Mouse (Mus musculus): Measurements from ENCODE around the gene Tenm2. TPM values are rescaled to one million over a fixed set of nuclear protein-coding genes. Genes with fewer than 3 reads are reported as not detected.

Tenm2 gene
- total RNA-seq (2015; ENCODE audit: low replicate concordance) (not detected in 2 replicates), total RNA-seq (2017; ENCODE audit: low replicate concordance) (not detected in 2 replicates)

DNA sequence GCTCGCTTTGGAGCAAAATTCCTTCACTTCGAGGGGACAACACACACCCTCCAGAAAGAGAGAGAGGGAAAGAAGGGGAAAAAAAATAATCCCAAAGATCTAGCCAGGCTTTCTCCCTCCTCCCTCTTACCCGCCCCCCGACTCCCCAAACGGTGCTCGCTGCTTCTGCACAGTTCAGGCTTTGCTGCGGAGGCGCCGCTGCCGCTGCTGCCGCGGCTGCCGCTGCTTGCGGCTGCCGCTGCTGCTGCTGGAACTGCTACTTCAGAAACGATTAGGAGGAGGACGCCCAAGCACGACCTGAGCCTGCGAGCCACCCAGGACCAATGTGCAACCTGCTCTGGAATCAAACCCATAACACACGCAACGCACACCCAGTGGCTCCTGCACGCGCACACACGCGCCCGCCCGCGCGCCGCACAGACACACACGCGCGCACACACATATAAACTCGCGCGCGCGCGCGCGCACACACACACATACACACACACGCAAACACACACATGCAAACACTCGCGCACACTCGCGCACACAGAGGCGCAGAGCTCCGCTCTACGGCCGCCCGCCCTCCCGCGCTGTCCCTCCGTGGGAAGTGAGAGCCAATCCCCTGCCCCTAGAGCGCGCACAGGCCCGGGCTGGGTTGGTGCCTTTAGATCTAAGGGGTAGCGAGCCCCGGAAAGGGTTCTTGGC is at the start of gene Tenm2:
TSS of gene Tenm2 (minus strand) at position 51 of the 687 bp plus-strand sequence.
- ATAC-seq (replicated peaks; ENCODE audit: low FRiP score, poor library complexity, severe bottlenecking): no peak

DNA sequence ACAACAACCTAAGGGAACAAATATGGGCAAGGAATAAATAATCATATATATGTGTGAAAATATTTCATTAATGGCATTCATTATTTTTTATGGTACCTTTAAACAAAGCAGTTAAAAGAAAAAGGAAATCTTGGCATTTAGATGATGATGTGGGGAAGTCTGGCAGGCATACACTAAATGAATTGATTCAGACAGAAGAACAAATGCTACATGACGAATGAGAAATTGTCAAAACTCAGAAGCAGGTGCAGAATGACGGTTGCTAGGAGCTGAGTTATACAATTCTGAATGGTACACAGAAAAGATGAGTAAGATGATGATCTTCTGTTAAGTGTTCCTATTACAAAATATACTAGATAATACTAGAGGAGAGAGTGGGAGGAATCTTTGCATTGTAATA is 49.4 kb upstream of the Tenm2 start:
- ATAC-seq (replicated peaks; ENCODE audit: low FRiP score, poor library complexity, severe bottlenecking): no peak

- no peak for ATAC-seq (replicated peaks; ENCODE audit: low FRiP score, poor library complexity, severe bottlenecking)
Measured at GRCm38 (mm10) chr11:37248796-37249195, 13.0 kb upstream of the Tenm2 start.

- ATAC-seq (replicated peaks; ENCODE audit: low FRiP score, poor library complexity, severe bottlenecking): no peak
Measured at GRCm38 (mm10) chr11:37237096-37237725, 1.4 kb upstream of the Tenm2 start.

- ATAC-seq (replicated peaks; ENCODE audit: low FRiP score, poor library complexity, severe bottlenecking): no peak
Measured at GRCm38 (mm10) chr11:37236601-37237083, 878 bp upstream of the Tenm2 start.

DNA sequence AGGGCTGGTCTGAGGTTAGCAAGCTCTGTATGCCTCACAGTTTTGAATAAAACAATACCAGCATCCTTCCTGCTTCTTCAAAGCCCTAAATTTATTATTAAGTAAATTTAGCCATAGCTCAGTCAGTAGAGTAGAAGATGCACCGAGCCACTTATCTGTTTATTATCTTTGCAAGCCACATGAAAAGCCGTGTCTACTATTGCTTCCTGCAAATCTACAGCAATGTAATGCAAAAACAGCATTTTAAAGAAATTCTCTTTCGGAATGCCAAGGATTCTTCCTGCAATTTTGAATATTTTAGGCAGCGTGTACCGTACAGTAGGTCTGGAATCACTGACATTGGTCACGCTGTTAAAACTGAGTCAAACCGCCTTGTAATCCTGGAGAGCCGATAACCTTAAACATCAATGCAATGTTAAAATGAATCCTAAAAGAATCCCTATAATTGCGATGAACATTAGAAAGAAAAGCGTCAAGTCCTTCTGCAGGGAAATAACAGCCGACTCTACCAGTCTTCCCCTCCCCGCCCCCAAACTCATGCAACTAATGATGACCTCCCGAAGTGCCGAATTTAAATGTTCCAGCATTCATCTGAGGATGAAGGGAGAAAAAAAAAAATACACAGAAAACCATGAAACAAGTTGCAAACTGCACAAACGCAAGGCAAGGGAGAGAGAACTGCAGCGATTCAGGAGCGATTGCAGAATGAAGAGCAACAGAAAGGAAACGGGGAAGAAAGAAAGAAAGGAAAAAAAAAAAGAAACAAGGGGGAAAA is 556 bp downstream of the Tenm2 start:
- ATAC-seq (replicated peaks; ENCODE audit: low FRiP score, poor library complexity, severe bottlenecking): no peak

DNA sequence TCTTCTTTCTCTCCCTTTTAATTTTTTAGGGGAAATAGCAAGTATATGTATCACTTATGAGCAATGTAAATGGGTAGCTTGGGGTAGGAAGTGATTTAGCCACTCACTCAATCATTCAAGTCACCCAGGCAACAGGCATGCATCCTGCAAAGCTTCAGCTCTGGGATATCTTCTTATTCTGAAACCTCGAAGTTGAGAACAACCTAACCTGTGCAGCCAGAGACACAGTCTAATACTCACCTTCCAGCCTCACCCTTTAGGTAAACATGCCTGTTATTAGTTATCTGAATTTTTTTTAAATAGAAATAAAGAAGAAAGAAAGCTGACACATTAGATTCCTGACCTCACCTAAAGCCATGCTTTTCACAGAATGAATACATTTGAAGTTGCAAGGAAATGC is 8.4 kb downstream of the Tenm2 start:
- ATAC-seq (replicated peaks; ENCODE audit: low FRiP score, poor library complexity, severe bottlenecking): no peak

GRCm38 (mm10) chr11:37226943-37227342 is 8.8 kb downstream of the Tenm2 start:
- ATAC-seq (replicated peaks; ENCODE audit: low FRiP score, poor library complexity, severe bottlenecking): no peak

DNA sequence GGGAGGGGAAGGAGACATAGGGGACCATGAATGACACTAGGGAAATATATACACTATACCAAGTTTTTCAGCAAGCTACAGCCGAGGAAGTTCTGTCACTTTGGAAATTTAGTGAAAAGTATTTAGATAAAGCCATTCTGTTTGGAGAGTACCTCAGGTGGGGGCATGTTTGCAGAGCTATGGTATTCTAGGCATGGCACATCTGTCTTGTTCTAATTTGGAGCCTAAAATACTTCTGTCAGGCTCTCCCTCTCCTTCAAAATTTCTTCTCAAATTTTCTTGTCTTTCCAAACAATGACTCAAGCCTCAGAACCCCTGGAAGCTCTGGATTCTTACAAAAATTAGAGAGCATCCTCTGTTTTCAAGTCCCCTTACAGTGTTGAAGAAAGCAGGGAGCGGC is 13.0 kb downstream of the Tenm2 start:
- ATAC-seq (replicated peaks; ENCODE audit: low FRiP score, poor library complexity, severe bottlenecking): no peak

- no peak for ATAC-seq (replicated peaks; ENCODE audit: low FRiP score, poor library complexity, severe bottlenecking)
Measured at GRCm38 (mm10) chr11:37222056-37222455, 13.7 kb downstream of the Tenm2 start.

DNA sequence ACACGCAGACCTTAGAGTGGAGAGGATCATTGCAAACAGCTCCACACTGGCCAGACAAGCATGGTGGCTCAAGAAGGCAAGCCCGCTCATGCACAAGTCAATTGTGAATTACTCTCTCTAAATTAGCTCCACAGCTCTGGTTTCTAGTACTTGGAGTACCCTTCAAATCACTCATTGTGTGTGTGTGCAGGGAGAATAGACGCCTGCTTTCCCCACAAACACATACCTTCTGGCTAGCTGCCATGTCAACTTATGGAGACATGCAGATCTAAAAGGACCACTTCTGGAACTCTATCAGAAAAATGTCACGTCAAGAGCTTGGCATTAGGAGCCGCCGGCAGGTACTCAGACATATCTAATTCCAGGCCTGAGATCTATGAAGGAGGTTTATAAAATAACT is 14.8 kb downstream of the Tenm2 start:
- ATAC-seq (replicated peaks; ENCODE audit: low FRiP score, poor library complexity, severe bottlenecking): no peak

DNA sequence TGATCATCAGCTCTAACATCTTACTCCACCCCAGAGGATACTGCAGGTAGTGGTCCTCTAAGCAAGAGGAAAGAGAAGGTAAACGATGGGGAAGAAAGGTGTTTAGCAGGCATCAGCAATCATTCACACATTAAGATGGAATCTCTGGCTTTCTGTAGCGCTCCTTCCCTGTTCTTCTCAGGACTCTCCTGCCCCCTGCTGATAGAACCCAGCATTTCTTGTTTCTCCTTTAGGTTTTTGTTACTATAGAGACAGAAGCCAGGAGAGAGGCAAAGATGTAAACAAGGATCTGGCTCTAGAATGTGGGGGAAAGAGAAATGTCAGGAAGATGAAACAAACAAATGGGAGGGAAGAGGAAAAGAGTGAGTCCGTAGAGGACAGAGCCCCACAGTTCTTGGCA is 49.6 kb downstream of the Tenm2 start:
- ATAC-seq (replicated peaks; ENCODE audit: low FRiP score, poor library complexity, severe bottlenecking): no peak

DNA sequence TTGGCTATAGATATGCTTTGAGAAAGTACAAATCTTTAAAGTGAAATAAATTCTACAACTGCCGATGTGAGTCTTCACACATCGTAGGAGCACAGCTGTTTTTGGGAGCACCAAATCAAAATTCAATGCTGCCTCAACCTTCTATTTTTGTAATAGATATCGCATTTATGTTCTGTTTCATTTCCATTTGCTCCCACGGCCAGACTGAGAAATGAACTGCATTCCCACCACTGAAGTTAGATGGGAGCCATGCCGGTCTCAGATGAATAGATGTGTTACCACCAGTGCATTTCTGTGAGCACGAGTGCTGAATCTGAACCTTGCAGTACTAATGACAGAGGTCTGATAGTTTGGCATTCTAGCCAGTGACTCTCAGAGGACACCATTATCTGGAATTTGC is 58.3 kb downstream of the Tenm2 start:
- ATAC-seq (replicated peaks; ENCODE audit: low FRiP score, poor library complexity, severe bottlenecking): no peak

GRCm38 (mm10) chr11:37153933-37154880 is 81.6 kb downstream of the Tenm2 start:
- ATAC-seq (replicated peaks; ENCODE audit: low FRiP score, poor library complexity, severe bottlenecking): no peak

DNA sequence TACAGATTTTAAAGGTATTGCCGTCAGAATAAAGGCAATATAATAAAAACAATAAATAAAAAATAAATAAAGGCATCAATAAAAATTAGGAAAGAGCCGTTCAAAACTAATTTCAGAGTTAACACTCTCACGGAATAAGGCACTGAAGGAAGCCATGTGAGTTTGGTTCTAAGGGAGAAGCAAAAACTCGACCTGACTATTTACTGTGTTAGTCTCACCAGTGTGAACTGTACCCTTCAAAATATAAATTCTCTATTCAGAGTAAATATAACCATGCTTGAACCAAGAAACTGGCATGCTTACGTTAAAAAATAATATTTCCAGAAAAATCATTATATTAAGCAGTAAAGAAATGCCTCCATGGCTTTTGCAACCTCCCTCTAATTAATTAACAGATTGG is 82.4 kb downstream of the Tenm2 start:
- no peak for ATAC-seq (replicated peaks; ENCODE audit: low FRiP score, poor library complexity, severe bottlenecking)

- ATAC-seq (replicated peaks; ENCODE audit: low FRiP score, poor library complexity, severe bottlenecking): no peak
Measured at GRCm38 (mm10) chr11:37150011-37150410, 85.8 kb downstream of the Tenm2 start.

GRCm38 (mm10) chr11:37143996-37144395 is 91.8 kb downstream of the Tenm2 start:
- no peak for ATAC-seq (replicated peaks; ENCODE audit: low FRiP score, poor library complexity, severe bottlenecking)

GRCm38 (mm10) chr11:37143478-37143877 is 92.3 kb downstream of the Tenm2 start:
- ATAC-seq (replicated peaks; ENCODE audit: low FRiP score, poor library complexity, severe bottlenecking): no peak

- ATAC-seq (replicated peaks; ENCODE audit: low FRiP score, poor library complexity, severe bottlenecking): no peak
Measured at GRCm38 (mm10) chr11:37128893-37129292, 106.9 kb downstream of the Tenm2 start.

DNA sequence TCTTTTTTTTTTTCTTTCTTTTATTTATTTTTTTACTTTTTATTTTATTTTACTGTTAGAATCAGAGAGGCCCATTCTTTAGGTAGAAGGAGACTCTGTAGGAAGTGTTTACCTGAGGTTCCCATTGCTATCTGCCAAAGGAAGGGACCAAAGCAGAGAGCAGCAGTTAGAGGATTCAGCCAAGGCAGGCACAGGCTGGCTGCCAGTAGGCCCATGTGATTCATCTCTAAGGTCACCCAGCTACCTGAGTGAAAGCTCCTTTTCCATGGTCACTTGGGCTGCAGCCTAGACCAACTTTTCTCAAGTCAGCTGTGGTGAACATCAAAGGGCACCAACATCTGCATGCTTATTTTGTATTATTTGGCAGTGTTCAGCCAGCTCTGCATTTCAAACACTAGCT is 117.7 kb downstream of the Tenm2 start:
- ATAC-seq (replicated peaks; ENCODE audit: low FRiP score, poor library complexity, severe bottlenecking): no peak
